Mouse (Mus musculus): ENCODE results near the gene Sdhaf3.

Gene Sdhaf3

DNA sequence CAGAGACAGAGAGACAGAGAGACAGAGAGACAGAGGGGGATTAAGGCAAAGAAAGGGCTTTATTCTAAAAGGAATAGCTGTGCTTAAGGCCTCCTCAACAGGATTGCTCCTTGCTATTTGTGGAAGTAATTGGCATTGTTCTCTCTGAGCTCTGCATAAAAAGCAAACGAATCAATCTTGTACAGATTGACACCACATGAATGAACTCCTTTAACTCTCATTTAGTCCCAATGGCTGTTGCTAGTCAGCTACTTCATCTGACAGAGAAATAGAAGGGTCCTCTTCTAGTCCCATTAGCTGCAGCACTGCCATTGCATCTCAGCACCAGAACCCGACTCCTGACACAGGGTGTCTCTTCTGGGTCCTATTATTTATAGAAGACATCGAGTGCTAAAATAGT is 113.0 kb downstream of the Sdhaf3 start:
- DNase-seq (ENCODE audit: low read depth, low spot score) = no peak

DNA sequence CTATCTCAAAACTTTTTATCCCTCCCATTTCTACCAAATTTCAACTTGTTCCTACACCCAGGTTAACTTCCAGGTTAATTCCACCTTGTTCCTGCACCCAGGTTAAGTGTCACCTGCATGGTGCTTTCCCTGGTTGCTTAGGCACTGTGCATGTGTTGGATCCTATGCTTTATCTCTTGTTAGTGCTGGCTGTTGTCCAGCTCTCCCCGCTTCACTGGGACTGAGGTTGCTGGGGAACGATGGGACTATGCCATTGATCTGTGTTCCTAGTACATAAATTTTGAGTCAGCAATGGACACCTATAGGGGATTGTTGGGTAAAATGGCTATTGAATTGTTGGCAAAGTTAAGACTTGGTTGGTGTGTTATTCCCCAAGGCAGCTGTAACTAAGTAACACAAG is 113.7 kb downstream of the Sdhaf3 start:
- DNase-seq (ENCODE audit: low read depth, low spot score) = no peak

DNA sequence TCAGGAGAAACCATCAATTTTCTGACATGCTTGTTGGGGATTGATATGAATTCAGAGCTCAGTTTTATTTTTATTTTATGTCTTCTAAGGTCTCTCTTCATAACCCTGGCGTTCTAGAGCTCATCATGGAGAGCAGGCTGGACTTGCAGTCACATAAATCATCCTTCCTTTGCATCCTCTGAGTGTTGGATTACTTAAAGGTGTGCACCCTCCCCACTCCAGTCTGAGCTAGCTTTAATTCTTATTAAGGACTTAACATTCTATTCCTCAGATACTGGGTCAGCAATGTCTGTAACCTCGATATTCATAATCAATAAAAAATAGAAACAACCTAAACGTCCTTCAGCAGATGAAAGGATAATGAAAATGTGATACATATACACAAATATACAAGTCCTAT is 126.2 kb downstream of the Sdhaf3 start:
- DNase-seq (ENCODE audit: low read depth, low spot score) = no peak

DNA sequence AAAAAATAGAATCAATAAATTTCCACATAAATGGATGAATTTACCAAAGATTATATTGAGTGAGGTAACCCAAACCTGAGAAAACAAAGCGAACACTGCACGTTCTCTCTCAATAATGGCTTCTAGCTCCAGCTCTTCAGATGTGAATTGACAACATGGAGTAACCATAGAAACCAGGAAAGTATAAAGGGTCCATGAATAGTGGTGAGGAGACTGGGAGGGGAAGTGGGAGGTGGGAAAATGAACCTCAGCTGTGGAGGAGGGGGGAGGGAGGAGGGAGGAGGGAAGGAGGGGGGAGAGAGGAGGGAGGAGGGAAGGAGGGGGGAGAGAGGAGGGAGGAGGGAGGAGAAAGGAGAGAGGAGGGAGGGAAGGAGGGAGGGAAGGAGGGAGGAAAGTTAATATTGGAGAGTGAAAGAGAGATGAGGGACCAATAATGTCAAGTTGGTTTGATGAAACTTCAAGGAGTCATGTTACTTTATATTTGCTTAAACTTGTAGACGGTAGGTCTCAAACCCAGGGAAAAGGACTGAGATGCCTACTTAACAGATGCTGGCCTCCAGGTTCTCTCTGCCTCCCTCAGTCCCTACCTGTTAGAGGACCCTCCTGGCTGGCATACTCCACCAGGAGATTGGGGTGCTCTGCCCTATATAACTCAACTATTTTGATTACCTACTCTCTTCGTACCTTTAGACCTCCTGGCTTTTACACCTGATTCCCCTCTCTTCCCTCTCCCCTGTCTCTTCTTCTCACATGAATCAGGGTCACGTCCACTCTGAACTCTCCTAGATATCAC is 126.9 kb downstream of the Sdhaf3 start:
- no peak for DNase-seq (ENCODE audit: low read depth, low spot score)

DNA sequence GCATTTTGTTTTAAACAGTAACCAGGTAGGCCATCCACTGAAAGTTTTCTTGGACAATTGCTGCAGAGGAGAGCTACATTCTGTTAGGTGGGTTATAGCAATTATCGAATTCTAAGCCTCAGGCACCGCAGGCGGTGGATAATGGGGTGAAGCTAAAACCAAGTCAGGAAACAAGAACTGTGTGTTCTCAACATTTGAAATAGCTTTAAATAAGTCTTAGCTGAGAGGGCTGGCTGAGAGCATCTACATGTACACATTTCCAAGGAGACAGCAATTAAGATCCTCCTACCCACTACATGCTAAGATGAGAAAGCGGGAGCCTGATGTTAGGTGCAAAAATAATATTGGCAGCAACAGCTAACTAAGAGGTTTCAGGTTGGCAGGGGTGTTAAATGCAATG is 127.9 kb downstream of the Sdhaf3 start:
- DNase-seq (ENCODE audit: low read depth, low spot score) = no peak

DNA sequence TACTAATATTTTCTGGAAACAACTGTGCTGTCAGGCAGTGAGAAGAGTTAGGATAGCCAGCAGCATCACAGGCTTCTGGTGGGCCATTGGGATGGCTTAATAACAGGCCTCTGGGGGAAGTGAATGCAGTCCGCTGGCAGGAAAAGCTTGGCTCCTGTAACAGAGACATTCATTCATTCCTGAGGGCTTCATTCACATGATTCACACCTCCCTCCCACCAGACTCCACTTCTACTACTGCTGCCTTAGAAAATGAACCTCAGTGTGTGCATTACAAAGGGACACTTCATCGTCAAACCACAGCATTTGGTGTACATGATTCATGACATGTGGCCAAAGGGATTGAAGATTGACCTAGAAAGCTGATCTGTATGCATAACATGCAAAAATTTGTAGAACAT is 128.6 kb downstream of the Sdhaf3 start:
- no peak for DNase-seq (ENCODE audit: low read depth, low spot score)

DNA sequence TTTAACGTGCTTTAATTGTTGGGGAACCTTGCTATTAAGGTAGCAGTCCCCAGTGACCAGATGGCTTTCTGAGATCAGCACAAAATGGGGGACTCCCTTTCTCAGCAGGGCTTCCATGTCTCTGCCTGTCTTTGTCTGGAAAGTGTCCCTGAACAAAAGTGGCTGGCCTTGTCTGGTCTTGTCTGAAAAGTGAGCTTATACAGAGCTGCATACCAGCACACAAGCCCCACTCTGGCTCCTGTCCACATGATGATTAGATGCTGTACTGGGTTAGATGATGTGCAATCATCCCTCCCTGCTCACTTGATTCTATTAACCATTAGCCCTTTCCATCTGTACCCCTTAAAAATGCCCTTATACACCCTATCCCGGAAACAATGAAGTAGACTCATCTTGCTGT is 129.7 kb downstream of the Sdhaf3 start:
- no peak for DNase-seq (ENCODE audit: low read depth, low spot score)

DNA sequence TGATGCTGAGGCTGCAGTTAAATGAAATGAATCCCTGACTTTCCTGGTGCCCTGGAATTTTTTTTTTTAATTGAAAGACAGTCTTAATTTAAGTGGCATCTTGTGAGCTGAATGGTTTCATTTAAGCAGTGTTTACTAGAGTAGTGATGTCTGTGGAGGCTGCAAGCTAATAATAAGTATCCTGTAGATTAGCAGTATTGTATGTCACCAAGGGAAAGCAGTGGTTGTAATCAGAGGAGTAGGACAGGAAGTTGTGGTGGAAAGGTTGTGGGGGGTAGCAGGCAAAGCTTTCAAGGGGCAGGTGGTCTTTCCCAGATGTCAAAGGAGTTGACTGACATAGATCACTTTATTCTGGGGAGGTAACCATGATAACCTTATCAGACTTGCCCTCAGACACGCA is 136.3 kb downstream of the Sdhaf3 start:
- no peak for DNase-seq (ENCODE audit: low read depth, low spot score)
